Mouse (Mus musculus): Measurements from ENCODE around the gene Zfp51.
"Not testable (repeated sequence)": the region's sequence is repeated elsewhere in the genome, so short reads cannot be mapped to it uniquely, and the experiment has no call there.

Gene Zfp51

GRCm38 (mm10) chr17:21450138-21450704 is at the start of gene Zfp51:
Gene Zfp51, plus strand, starts transcription at chr17:21450374.
- DNase-seq (ENCODE audit: low spot score in 2 of 2) = peak; percentile 88 to 92

DNA sequence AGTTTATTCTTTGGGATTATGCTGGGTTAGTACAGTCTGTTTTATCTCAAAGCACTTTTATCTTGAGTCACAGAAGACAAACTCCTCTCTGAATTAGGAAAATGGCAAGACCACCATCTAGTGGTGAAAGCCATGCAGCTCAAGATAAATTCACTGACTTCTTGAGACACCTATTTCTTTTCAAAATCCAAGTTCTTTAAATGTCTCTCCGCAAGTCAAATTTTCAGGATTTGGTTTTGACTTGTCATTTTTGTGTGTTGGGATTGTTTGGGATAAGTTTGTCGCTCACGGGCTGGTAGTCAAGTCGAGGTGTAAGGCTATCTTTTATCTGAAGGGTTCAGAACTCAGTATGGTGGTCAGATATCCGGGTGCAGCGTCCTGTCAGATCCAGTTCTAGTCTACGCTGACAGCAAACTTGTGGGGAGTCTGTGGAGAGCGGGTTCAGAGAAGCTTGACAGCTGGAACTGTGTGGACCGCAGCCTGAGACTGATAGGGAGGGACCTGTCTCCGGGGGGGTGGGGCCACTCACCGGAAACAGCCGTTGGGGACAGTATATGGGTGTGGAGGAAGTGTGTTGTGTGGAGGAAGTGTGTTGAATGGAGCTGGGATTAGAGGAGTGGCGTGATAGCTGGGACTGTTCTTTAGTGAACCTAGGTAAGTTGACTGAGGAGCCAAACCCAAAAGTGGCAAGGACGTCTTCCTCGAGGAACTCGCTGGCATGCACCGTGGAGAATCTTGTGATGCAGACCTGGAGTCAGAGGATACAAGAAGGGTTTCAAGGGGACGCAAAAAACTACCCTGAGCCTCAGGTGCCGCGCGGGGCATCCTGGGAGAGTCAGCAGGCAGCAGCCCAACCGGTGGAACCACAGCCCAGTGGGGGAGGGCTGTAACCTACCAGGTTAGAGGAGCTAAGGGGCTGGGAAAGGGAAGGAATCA is 27.2 kb upstream of the Zfp51 start, which contains the start of gene Zfp54:
Gene Zfp54 (plus strand): TSS at position 564 of the 936 bp plus-strand sequence.
- DNase-seq (ENCODE audit: low spot score in 2 of 2) = peak; percentile 78 to 84

DNA sequence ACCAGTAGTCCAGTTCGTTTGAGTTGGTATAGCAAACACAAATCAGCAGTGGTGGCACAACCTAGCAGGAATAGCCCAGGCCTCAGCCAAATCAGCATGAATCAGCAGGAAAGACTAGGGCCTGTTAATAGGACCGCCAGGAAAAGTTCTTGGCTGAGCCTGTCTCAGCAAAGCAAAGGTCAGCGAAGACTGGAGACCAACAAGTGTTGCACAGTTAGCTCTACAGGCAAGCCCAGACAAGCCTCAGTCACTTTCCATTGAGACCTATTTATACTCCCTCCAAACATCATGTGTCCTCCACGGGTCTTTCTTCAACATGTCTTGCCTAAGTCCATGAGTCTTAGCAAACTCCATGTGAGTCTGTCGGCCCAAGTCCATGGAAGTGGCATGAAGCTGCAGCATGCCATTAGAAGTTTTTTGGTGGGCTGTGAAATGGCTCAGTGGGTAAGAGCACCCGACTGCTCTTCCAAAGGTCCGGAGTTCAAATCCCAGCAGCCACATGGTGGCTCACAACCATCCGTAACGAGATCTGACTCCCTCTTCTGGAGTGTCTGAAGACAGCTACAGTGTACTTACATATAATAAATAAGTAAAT is 11.3 kb upstream of the Zfp51 start:
- not testable (repeated sequence) for DNase-seq (ENCODE audit: low spot score in 2 of 2)

- DNase-seq (ENCODE audit: low spot score in 2 of 2) = peak; percentile 75 to 82
Measured at GRCm38 (mm10) chr17:21449669-21450068, 505 bp upstream of the Zfp51 start.

GRCm38 (mm10) chr17:21463550-21463949 is 13.4 kb downstream of the Zfp51 start:
- DNase-seq (ENCODE audit: low spot score in 2 of 2) = no peak

- no peak for DNase-seq (ENCODE audit: low spot score in 2 of 2)
Measured at GRCm38 (mm10) chr17:21472032-21472652, 22.0 kb downstream of the Zfp51 start.

DNA sequence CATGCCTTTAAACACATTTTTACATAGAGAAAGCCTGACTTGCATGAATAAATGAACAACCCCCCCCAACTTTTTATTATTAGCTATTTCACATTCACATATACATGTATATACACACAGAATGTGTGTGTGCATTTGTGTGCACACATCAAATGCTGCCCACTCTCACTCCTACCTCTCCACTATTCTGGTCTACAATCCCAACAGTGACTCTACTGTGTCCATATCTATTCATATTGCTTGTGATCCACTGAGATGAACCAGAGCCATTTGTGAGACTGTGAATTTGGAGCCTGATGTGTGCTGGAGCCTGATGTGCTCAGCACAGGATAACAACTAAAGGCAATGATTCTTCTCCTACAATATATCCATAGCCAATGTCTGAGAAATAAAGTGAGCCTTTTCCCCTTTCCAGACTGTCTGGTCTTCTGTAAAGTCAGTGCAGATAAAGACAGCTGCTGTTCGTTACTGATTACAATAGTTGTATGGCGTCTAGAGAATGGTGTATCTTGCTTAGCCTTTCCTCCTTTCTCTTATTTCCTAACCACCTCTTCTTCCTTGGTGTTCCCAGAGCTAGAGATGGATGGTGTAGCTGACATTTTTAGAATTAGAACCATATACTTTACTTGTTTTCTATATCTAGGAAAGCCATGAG is 22.6 kb downstream of the Zfp51 start:
- no peak for DNase-seq (ENCODE audit: low spot score in 2 of 2)

DNA sequence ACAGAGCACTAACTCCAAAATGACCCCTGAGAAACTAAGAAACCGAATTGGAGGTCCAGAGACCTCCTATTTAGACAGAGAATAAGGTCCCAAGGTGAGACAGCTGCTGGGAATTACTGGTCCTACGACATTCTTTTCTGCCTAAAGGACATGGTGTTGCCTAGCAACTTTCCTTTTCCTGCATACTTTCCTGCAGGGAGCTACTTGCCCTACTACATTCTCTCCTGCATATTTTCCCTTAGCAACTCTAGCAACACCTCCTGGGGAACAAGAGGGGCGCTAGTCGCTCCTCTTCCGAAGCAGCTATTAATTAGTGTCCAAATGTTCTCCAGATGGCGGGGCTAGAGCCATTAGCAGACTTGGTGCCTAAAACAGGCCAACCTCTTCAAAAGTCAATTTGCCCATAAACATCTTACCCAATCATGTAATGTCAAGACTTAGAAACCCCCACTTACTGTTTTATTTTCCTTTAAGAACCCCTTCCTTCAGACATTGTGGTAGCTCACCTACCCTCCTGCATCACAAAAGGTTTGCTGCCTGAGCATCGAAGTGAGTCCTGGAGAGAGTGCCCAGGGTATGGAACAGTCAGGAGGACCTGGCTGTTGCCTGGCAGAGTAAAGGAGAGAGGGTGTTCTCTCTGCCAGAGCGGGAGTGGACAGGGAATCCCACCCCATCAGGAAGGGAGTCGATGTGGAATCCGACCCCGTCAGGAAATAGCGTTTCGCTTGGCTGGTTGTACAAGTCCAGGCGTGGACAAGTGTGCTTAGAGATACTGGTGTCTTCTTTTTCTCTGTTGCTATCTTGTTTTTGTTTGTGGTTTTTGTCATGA is 23.4 kb downstream of the Zfp51 start:
- DNase-seq (ENCODE audit: low spot score in 2 of 2) = no peak

DNA sequence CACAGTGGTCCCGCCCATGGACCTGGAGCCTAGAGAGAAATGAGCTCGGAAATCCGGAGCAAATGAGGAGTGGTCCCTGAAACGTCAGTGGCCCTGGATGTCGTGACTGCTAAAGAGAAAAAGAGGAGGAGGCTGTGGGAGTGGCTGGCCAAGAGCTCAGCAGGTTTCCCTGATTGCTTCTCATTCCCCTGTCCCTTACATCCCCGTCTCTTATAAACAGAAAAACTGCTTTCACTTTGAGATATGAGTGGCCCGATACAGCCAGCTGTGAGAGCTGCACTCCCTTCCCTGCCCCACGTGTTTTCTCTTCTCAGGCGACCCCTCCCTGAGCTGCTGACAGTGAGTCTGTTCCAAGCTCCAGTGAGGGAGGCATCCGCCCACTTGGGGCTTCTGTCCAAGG is 24.6 kb downstream of the Zfp51 start:
- DNase-seq (ENCODE audit: low spot score in 2 of 2) = not testable (repeated sequence)

DNA sequence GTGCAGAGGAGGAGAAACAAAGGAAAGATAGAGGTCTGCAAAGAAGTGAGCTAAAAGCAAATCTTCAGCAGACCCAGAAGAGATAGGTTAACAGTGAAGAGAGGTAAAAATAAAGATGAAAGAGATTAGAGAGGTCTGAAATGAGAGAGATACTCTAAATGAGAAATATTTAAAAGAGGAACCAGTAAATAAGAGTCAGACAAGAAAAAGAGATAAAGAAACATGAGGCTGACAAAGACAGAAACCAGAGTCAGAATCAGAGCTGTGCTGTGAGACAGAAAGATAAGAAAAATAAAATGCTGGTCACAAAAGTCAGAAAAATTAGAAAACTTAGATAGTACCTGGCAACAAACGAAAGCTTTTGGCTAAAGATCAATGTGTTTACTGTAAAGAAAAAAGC is 25.1 kb downstream of the Zfp51 start:
- DNase-seq (ENCODE audit: low spot score in 2 of 2) = not testable (repeated sequence)

DNA sequence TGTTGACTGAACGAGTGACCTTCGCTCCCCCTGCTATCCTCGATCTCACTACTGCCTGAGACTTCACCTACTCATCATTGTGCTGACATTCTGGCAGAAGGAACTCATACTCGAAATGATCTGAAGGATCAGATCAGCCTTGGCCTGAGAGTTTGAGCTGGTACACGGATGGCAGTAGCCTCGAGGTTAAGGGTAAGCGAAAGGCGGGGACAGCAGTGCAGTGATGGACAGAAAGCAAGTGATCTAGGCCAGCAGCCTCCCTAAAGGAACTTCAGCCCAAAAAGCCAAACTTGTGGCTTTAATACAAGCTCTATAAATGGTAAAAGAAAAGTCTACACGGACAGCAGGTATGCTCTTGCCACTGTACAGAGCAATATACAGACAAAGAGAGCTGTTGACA is 26.2 kb downstream of the Zfp51 start:
- DNase-seq (ENCODE audit: low spot score in 2 of 2) = not testable (repeated sequence)

DNA sequence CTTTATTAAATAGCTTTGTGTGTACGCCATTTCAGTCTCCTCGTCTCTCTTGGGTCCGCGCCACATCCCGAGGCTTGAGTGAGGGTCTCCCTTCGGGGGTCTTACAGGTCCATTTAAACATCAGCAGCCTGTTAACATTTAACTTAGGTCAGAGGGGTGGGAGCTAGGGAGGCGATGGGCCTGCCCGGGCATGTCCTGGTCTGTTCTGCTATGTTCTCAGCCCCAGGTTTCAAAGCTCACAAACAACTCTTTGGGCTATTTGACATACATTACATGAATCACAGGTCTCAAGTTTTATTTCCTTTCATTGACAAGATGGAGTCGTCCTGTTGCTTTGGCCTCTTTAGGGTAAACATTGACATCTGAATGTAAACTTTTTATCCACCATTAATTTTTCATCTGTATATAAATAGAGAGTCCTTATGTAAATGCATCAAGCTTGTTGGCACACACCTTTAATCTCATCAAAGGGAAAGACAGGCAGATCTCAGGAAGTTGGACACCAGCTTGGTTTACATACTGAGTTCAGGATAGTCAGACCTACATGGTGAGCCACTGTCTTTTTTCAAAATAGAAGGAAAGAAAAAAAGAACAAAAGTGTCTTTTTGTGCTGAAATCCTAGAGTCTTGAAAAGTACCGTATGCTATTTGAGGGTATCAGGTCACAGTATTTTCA is 28.1 kb downstream of the Zfp51 start:
- not testable (repeated sequence) for DNase-seq (ENCODE audit: low spot score in 2 of 2)

- DNase-seq (ENCODE audit: low spot score in 2 of 2) = peak; percentile 83 to 86
Measured at GRCm38 (mm10) chr17:21488760-21489499, 38.8 kb downstream of the Zfp51 start, which contains the start of gene Zfp53. Gene Zfp53, plus strand, starts transcription at chr17:21488998.

- DNase-seq (ENCODE audit: low spot score in 2 of 2) = no peak
Measured at GRCm38 (mm10) chr17:21489500-21490001, 39.4 kb downstream of the Zfp51 start.

- no peak for DNase-seq (ENCODE audit: low spot score in 2 of 2)
Measured at GRCm38 (mm10) chr17:21501365-21501764, 51.2 kb downstream of the Zfp51 start.

- no peak for DNase-seq (ENCODE audit: low spot score in 2 of 2)
Measured at GRCm38 (mm10) chr17:21504524-21504923, 54.4 kb downstream of the Zfp51 start.

DNA sequence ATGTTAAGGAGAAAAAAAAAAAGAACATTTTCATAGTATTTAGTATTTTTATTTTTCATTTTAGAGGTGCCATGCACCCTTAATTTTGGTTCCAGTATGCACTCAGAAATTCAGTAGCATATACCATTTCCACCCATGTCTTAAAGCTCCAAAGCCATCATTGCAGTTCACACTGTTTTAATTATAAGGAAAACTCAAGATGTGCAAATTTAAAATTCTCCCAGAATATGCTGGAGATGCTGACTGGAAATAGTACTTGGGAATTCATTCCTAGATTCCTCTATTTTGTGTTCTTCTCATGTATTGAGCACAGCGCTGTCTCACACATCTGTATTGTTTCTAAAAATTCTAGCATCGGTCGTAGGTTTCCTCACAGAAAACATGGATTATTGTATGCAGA is 56.1 kb downstream of the Zfp51 start:
- DNase-seq (ENCODE audit: low spot score in 2 of 2) = no peak

- DNase-seq (ENCODE audit: low spot score in 2 of 2) = no peak
Measured at GRCm38 (mm10) chr17:21509756-21510155, 59.6 kb downstream of the Zfp51 start.

All from spleen, postnatal 4 days (tissue).